Mouse (Mus musculus) spleen, embryonic (tissue): Measurements from ENCODE around the gene Tmem178.

Experiments
- CTCF ChIA-PET: fragments of 350-600 bp; sonication (Branson Sonifier 250); formaldehyde crosslinking; loops from one replicate; lab custom pipeline; 2022; lab: Charles Lee

Tmem178 gene

DNA sequence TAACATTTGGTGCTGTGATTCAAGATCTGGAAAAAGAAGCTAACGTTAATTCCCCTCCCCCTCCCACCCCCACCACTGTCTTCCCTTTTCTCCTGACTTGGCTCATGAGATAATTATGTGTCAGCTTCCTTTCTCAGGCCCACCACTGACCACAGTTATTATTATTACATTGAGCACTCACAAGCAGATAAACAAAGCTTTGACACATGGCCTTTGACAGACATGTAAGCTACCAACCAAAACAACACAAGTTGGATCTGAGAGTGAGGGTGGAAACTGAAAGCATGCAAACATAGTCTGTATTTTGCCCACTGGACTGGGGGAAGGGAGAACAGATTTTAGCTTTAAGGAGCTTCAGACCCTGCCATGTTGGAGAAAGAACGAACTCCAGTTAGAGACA, 52.8 kb downstream of the Tmem178 start:
- CTCF ChIA-PET: no interaction called here

DNA sequence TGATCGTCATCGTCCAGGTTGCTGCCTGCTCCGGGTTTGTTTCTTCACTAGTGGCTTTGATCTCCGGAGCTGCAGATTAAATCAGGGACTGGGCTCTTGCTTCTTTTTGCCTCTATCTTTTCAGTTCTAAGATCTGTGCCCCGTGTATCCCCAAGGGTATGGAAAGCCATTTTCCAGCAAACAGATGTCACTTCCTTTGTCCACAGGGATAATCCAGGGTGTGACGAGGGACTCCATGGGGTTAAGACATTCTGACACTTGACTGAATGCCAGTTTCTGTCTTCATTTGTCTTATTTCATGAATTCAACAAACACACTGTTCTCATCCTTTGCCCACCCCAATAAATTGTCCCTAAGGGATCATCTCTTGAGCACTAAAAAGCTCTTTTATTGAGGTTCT, 54.5 kb downstream of the Tmem178 start:
- CTCF ChIA-PET: no interaction called here

DNA sequence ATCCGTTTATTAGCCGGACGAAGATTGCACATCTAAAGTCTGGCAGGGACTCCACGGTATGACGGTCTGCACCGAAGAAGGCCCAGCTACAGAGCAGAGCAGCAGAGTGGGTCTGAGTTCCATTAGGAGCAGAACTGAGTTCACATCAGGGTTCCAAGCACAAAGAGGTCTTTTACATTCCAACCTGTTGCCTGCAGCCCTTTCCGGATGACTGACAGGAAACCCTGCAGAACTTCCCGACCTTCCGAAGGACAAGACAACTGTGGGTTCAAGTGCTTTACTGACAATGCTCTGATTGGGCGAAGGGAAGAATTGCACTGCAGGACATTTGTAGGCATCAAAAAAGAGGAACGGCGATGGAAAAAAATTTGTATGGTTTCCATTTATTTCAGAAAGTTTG, 56.6 kb downstream of the Tmem178 start:
- CTCF ChIA-PET: no interaction called here

DNA sequence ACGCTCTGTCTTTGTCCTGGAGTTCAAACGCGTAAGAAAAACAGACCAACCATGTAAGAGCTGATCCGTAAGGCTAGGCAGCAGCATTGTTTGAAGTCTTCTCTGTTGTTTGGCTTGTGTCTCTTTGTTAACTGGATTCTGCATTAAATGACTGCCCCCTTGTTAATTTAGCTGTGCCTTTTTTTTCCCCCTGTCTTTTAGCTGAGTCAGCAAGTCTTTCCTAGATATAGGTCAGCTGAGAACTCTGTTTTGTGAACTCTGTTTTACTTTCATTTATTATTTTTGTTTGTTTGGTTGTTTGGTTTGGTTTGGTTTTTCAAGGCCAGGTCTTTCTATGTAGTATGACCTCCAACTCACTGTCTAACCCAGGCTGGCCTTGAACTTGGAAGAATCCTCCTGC, 57.2 kb downstream of the Tmem178 start:
- CTCF ChIA-PET: no interaction called here

DNA sequence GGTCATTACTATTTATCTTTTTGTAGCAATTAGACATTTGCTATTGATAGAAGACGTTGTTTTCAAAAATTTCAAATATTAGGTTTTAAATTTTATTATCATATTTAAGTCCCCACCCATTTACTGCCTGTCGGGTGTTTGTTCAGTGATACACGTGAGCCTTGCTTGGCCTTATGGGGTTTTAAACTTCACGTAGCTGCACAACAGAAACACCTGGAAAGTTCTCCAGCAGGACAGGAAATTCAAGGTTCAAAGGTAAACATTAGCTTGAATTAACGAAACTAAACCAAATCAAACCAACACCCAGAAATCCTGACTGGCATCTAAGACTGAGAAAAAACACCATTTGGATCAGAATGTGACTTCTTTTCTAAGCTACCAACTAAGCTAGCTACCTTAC, 57.7 kb downstream of the Tmem178 start:
- CTCF ChIA-PET: no interaction called here

DNA sequence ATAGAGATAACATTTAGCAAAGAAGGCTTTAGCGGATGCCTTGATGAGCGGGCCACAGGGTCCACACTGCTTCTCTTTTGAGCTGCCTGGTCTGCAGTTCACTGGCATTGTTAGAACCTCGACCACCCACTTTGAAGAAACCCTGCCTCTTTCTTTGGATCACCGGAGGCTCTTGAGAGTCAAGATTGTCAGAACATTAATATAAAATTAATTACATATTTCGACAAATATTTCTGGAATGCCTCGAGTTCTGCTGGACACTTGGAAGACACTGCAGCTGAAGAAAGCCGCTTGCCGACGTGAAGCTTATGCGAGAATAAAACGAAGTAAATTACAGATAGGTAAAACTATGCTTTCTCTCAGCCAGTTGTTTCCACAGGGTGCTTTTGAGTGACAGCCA, 60.0 kb downstream of the Tmem178 start:
- CTCF ChIA-PET: no interaction called here

DNA sequence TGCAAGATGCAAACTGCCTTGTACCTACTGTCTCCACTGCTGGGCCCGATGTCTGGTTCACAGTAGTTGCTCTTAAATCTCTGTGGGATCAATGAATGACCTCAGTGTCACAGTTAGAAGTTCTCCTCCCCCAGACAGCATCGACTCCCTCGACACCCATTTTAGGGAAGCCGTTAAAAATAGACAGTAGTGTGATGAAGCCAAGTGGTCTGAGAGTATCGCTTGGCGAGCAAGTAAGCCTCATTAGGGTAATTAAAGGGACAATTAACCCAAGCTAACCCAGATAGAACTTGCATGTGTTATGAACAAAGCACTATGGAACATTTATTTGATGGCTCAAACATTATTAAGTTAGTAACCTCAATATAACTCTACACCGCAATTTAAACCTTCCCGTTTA, 60.9 kb downstream of the Tmem178 start:
- CTCF ChIA-PET: no interaction called here

DNA sequence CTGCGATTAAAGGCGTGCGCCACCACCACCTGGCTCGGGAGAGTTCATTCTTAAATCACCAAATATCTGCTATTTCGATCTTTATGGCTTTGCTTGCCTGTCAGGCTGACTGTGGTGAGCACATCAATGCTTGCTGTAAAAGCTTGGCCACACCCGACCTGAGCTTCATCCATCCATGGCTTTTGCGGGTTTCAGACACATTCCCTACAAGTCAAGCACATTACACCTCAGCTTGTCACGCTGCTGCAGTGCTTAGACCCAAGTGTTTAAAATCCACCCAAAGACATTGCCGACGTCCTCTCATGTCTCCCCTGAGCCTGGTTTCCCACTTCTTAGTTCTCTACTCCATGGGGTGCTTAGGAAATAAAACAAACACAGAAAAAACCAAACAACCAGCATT, 64.7 kb downstream of the Tmem178 start:
- CTCF ChIA-PET: no interaction called here

DNA sequence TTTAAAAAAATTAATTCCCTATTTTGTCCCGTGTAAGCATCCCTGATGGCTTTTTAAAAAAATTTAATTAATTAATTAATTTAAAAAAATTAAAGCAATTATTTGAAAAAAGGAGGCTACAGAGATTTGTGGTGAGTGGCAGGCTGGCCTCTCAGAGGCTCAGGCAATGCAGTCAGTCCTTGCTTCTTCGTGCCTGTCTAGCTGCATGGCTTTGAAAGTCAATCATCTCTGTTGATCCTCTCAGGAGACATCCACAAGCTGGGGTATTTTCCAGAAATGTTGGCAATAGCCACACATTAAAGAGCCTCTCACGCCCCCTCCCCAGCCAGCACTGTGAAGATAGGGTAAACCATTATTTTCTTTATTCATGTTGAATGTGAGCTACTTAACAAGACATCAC, 65.8 kb downstream of the Tmem178 start:
- CTCF ChIA-PET: no interaction called here

DNA sequence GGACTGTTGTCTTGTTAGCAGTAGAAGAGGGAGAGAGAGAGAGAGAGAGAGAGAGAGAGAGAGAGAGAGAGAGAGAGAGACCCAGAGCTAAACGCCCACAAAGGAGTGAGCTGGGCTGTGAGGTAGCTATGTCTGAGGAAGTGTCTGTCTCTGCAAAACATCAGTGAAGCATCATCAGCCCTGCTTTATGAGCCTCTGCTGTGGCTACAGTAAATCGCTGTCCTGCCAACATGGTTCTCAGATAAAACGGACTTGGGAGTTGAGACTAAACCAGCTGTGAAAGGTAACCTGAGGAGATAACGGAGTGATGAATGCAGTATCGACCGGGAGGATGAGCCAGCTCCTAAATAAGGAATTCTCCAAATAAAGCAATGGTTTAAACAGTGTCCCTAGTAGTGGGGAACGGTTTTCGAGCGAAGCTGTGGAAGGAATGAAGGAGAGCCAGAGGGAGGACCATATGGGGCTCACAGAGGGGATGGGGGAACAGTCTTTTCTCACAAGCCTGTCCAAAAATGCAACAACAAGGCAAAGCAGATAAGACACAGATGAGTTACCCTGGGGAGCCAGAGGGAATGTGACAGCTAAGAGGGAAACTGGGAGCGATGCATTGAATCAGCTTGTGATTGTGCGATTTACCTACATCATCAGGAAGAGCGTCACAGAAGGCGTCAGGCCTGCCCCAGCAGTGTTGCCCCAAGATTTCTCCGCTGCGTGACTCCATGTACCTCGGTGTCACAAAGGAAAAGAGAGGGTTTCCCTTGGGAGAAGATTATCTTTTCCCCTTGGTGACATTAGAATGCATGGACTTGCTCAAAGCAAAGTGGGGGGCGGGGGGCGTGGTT, 66.6 kb downstream of the Tmem178 start:
- CTCF ChIA-PET: no interaction called here

DNA sequence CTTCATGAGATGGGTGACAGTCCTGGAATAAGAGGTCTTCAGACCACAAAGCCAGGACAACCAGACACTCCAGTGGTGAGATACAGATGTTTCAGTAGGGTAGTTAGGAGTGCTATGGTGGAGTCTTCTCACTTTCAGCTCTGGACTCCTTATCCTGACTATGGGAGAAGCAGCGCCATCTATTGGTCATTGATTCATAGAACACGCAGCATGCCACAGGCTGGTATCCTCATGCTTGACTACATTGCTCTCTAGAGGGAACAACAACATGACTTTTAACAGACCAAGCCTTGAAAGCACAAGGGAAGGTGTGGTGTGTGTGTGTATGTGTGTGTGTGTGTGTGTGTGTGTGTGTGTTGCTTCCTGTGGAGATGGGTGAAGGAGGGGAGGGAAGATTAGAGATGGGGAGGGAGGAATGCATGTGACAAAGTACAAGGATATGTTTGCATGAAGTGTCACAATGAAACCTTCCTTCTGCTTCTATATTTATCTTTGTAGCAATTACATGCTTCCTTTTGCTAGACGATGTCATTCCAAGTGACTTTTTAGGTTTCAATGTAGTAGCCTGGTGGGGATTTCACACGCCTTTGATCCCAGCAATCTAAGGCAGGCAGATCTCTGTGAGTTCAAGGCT, 71.5 kb downstream of the Tmem178 start:
- CTCF ChIA-PET: no interaction called here

DNA sequence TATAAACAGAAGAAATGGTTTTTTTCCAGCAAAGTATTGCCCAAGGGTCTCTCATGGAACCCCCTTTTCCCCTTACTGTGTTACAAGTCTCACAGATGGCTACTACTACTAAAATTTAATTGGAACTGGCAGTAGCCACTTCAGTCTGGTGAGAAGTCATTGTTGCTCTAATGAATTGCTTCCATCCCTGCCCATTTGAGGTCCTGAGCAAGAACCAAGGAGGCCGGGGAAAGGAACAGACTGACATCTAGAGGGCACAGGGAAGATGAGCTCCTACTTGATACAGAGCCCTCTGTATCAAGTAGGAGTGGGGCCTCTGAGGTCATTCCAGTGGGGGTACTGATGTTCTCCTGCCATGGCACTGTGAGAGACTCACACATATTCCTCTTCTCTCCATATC, 72.7 kb downstream of the Tmem178 start:
- CTCF ChIA-PET: no interaction called here

DNA sequence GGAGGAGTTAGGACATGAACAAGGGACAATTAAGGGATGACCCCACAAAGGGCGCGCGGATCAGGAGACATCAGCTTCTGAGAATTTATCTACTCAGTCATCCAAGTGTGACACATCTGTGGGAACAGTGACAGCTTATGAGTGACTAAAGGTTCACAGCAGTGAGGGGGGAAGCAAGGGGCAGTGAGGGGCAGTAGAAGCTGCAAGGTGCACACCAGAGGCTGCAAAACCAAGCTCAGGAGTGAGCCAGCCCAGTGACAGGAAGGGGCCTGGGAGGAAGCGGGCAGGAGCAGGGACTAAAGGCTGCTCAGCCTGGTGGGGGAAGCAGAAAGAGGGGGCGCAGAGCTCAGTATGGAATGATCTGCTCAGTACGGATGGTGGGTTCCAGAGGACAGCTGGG, 82.9 kb downstream of the Tmem178 start:
- CTCF ChIA-PET: no interaction called here

DNA sequence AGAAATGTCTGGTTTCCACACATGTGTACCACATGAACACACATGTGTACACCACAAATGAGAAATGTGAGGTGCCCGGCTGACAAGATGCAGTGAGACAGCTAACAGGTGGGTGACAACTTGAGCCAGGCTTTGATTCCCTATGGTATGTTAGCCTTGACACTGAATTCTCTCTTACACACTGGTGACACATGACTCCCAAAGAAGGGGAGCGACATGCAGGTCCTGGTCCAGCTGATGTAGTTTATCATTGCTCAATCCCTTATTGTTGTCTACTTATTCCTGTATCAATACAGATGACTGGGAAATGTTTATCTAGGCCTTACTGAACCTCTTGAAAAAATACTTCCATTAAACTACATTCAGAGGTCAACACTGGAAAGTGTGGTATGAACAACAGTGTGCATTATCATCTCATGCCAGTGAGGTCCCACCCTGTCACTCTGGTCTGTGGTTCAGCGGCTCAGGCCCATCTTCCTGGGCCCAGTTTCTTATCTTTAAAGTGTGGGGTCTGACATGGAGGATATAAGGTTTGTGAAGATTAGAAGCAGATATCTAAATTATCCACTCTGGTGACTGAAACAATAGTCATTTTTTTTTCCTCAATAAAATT, 87.5 kb downstream of the Tmem178 start:
- CTCF ChIA-PET: no interaction called here

DNA sequence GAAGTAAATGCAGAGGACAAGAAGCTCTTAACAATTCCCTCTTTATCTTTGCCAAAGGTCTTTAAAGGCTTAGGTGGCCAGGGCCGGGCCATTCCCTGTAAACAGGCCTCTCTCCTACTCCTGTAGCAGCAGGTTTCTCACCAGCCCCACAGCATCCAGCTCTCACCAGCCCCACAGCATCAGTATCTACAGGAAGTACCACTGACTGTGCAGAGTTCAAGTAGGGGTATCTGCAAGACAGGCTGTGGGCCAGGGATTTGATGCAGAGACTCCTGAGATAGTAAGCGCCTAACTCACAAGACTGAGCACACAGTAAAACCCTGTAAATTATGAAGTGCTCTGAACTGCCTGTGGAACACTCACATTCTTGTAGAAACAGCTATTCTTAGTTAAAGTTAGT, 88.5 kb downstream of the Tmem178 start:
- CTCF ChIA-PET: no interaction called here

DNA sequence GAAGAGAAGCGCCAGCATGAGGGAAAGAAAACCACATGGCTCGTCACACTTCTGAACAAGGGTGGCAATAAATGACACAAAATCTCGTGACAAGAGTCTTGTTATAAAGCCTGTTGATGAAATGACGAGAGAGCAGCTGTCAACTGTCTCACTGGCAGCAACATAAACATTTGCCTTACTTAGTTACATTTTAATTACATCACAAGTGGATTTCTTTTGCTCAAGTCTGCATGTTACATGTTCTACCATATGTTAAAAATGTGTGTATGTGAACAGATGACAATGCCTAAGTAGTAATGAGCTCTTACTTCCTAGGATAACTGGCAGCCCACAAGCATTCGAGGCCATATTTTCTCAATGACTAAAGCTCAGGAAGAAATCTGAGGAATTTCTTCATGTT, 90.9 kb downstream of the Tmem178 start:
- CTCF ChIA-PET: no interaction called here

DNA sequence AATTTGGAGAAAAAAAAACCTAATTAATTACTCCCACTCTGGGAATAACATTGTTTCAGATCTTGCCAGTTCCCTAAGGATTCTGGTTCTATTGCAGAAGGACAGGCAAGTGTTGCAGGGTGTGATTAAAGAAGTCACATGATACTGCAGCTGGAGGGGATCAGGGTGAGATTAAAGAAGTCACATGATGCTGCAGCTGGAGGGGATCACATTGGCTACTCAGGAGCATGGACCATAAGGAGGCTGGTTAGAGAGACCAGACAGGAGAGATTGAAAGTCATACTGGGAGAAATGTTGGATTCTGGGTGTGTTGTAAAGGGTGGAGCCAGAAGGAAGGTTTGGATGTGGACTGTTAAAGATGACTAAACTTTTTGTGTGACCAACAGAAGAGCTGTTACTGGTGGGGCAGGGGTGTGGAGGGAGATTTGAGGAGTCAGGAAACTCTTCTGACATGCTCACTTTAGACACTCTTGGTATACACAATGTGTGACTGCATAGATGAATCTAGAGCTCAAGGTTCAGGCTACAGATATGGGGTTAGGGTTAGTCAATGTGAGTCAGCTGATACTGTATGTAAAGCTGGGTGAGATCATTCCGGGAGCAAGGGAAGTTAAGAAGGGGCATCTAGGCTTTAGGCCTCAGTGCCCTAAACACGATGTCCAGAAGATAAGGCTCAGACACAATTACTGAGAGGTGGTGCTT, 94.4 kb downstream of the Tmem178 start:
- CTCF ChIA-PET: no interaction called here

DNA sequence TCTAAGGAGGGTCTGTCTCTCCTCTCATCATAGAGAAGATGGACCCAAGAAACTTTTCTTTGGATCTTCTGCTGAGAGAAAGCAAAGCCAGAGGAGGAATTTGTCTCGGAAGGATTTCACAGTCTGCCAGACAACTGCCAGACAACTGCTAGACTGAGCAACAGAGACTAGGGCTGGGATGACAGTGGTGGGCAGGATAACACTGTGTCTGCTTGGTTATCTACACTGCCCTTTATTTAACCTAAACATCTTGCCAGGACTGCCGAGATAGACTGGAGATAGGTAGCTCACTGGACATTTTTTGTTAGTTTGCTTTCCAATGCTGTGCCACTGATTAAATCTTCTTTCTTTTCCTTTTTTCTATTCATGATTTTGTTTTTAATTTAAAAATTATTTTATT, 97.2 kb downstream of the Tmem178 start:
- CTCF ChIA-PET: no interaction called here

DNA sequence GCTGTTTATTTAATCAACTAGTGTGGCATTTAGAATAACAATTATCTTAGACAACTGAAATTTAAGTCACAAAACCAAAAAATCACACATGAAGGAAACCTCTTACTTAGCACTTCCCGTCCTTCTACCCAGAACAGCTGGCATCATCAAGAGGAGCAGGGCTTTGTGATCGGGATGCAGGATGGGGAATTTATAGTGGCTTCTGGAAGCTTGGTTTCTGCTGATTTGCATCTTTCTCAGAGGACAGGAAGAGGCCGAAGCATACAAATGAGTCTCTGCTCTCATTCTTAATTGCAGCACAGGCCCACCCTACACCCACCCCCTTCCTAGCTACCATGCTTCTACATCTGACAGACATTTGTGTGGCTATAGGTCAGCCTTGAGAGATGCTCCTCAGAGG, 99.9 kb downstream of the Tmem178 start:
- CTCF ChIA-PET: no interaction called here

DNA sequence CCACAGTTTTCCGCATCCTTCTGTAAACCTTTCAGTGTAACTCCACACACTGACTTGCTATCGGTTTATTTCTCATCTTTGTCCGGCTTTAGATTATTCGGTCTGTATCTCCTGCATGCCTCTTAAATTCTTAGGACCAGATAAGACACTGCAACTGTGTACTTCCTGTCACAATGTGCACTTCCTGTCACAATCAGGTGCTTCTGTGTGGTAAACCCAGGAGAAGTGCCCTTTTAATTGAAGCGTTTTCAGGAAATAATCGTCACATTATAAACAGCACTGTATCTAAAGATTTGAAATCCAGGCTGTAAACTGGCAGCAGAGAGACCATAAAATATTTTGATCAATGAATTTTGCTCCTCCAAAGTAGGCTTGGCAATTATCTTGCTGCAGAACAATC, 100.7 kb downstream of the Tmem178 start:
- CTCF ChIA-PET: no interaction called here

DNA sequence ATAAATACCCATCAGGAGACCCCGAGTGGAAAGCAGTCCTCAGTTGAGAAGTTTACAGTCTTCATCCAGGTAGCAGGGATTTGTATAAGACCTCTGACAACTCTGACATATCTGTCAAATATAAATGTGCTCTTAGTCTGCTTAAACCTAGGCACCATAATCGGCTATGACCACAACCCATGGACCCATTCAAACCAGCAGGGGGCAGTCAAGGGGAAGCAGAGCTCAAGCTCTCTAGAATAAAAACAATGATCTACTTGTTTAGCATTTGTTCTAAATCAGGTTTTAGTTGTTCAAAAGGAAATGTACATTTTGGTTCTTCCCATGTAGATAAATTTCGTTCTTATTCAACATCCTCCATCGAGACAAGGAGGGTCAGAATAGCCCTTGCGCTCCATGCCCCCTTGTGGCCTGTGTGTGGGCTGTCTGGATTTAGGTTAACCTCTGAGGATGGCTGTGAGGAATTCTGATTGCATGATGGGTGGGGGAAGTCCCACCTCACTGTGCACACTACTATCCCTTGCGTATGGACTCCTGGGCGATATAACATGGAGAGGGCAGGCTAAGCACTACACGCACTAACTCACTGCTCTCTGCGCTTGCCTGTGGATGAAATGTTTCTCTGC, 101.2 kb downstream of the Tmem178 start:
- CTCF ChIA-PET: no interaction called here

DNA sequence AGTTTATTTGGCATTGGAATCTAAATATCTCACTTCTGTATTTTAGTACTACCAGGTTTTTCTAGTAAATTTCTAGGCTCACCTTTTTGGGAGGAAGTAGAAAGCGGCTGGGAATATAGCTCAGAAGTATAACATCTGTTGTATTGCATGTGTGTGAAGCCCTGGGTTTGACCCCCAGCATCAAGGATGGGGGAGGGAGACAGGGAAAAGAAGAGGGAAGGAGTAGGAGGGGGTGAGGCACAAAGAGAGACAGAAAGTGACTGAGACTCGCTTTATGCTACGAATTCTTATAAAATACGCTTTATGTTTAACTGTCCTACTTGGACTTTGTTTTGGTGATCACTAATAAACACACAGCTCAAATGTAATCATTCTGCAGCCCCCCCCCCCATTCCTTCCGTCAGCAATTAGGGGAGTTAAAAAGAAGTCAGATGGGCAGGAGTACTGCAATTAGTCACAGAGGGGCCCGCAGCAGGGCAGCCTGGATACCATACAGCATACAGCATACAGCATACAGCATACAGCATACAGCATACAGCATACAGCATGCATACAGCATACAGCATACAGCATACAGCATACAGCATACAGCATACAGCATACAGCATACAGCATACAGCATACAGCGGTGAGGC, 103.6 kb downstream of the Tmem178 start:
- CTCF ChIA-PET: no interaction called here
